Mouse (Mus musculus) lung, postnatal 14 days (tissue): ENCODE data around the gene Ext2.

Experiments
- DNase-seq: peaks from one replicate; pipeline ENCODE4 v3.0.0; 2021

The Ext2 gene

GRCm38 (mm10) chr2:93775431-93775830 is 46.9 kb downstream of the Ext2 start:
- DNase-seq, result no peak

- DNase-seq, result no peak
These were observed 47.4 kb downstream of the Ext2 start for GRCm38 (mm10) chr2:93774946-93775345.

GRCm38 (mm10) chr2:93772765-93773085 is 49.6 kb downstream of the Ext2 start:
- DNase-seq, result no peak

GRCm38 (mm10) chr2:93772054-93772764 is 50.2 kb downstream of the Ext2 start:
- DNase-seq, result no peak

GRCm38 (mm10) chr2:93770895-93771294 is 51.5 kb downstream of the Ext2 start:
- no peak for DNase-seq

GRCm38 (mm10) chr2:93769875-93770274 is 52.5 kb downstream of the Ext2 start:
- no peak for DNase-seq

GRCm38 (mm10) chr2:93765721-93766120 is 56.6 kb downstream of the Ext2 start:
- no peak for DNase-seq

GRCm38 (mm10) chr2:93764211-93764610 is 58.2 kb downstream of the Ext2 start:
- no peak for DNase-seq

GRCm38 (mm10) chr2:93760389-93760788 is 62.0 kb downstream of the Ext2 start:
- DNase-seq, result no peak

GRCm38 (mm10) chr2:93759173-93759572 is 63.2 kb downstream of the Ext2 start:
- DNase-seq, result no peak

GRCm38 (mm10) chr2:93758298-93758697 is 64.1 kb downstream of the Ext2 start:
- DNase-seq, result no peak

- DNase-seq, result no peak
These were observed 68.0 kb downstream of the Ext2 start for GRCm38 (mm10) chr2:93754366-93754765.

GRCm38 (mm10) chr2:93753147-93753758 is 69.1 kb downstream of the Ext2 start:
- no peak for DNase-seq

GRCm38 (mm10) chr2:93749709-93750108 is 72.7 kb downstream of the Ext2 start:
- peak; percentile 16 for DNase-seq

GRCm38 (mm10) chr2:93747538-93748126 is 74.7 kb downstream of the Ext2 start:
- no peak for DNase-seq

GRCm38 (mm10) chr2:93746620-93747019 is 75.7 kb downstream of the Ext2 start:
- DNase-seq, result no peak

GRCm38 (mm10) chr2:93746162-93746561 is 76.2 kb downstream of the Ext2 start:
- DNase-seq, result no peak

- no peak for DNase-seq
These were observed 76.6 kb downstream of the Ext2 start for GRCm38 (mm10) chr2:93745741-93746140.

- no peak for DNase-seq
These were observed 77.8 kb downstream of the Ext2 start for GRCm38 (mm10) chr2:93744346-93745229.

- no peak for DNase-seq
These were observed 80.7 kb downstream of the Ext2 start for GRCm38 (mm10) chr2:93741700-93742099.

- DNase-seq, result no peak
These were observed 83.3 kb downstream of the Ext2 start for GRCm38 (mm10) chr2:93739044-93739569.

GRCm38 (mm10) chr2:93737146-93737545 is 85.2 kb downstream of the Ext2 start:
- peak; percentile 17 for DNase-seq

GRCm38 (mm10) chr2:93732658-93733057 is 89.7 kb downstream of the Ext2 start:
- DNase-seq, result no peak
